Mouse (Mus musculus) kidney, adult 11 months (tissue): Measurements from ENCODE around the gene 5730596B20Rik.
A peak's percentile ranks its signal among the peaks of the same experiment; 100 is the strongest.

Experiments used
- DNase-seq: peaks from one replicate; pipeline ENCODE4 v3.0.0; 2022

The 5730596B20Rik gene

DNA sequence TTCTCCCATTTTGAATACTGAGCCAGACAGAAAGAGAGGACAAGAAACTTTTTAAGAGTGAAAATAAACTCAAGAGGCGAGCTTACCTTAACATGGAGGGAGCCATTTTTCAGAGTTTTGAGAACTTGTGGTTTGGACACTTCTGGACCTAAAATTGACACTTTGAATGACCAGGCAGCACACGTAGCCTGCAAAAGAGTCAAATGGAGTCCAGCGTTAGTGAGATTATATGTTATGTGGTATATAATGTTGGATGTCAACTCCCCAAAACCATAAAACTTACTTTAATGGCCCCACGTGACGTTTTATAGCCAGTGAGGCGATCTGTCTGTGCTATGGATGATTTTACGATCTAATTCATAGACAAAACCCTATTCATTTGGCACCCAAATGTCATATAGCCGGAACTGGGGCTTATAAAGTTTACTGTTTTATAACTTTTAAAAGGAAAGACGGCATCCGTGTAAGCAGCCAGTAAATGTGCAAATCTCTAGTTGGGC is 23.5 kb downstream of the 5730596B20Rik start:
- DNase-seq: no peak

DNA sequence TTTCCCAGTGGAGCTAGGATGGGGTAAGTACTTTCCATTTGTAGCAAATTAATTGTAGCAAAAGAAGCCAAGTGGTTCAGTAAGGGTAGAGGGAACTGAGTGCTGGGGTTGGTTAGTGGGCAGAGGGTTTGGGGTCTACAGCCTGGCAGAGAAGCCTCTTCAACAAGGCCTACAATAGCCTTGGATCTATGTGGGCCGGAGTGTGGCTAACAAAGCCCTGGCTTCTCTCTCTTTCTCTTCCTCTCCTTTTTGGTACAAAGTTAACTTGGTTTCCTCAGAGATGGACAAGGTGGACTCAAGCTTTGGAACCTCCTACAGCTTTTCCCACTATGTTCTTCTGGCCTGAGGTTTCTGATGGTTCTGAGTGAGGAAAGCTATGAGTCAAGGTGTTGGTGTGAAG is 24.0 kb downstream of the 5730596B20Rik start:
- no peak for DNase-seq

DNA sequence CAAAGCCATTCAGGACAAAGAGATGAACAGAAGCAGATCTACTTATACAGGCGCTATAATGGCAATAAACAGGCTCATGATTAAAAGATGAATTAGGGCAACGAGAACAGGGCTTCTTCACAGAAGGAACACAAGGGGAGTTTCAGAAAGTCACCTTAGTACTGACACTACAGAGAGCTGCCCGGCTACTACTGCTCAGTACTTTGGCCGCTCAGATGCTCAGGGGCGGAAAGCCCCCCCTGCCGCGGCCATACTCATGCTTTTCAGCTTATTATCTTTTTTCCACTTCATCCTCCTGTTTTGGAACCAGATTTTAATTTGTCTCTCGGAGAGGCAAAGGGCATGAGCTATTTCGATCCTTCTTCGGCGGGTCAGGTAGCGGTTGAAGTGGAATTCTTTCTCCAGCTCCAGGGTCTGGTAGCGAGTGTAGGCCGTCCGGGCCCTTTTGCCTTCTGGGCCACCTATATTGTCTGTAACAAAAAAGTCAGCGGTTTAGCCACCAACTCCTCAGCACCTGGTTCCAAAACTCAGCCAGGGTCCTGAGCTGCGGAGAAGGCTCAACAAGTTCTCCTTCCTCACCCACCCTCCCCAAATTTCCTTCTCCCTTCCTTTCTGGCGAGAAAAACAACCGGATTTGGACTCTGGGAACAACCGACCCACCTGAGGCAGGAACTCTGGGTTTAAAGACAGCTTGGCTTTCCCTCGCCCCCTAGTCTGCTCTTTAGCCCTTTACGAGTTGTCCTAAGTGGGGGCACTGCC is 25.2 kb downstream of the 5730596B20Rik start:
- peak; percentile 20 for DNase-seq

DNA sequence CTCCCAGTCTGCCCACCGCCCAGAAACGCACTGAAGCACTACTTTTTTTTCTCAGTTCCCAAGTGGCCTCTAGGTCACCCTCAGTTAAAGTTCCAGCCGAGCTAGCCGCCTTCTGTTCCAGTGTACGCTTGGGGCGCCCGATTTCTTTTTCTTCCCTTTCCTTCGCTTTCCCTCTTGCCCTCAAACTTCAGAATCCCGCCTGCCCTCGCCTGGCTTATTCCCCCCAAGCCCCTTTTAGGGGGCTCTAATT is 25.7 kb downstream of the 5730596B20Rik start:
- DNase-seq: peak; percentile 51

DNA sequence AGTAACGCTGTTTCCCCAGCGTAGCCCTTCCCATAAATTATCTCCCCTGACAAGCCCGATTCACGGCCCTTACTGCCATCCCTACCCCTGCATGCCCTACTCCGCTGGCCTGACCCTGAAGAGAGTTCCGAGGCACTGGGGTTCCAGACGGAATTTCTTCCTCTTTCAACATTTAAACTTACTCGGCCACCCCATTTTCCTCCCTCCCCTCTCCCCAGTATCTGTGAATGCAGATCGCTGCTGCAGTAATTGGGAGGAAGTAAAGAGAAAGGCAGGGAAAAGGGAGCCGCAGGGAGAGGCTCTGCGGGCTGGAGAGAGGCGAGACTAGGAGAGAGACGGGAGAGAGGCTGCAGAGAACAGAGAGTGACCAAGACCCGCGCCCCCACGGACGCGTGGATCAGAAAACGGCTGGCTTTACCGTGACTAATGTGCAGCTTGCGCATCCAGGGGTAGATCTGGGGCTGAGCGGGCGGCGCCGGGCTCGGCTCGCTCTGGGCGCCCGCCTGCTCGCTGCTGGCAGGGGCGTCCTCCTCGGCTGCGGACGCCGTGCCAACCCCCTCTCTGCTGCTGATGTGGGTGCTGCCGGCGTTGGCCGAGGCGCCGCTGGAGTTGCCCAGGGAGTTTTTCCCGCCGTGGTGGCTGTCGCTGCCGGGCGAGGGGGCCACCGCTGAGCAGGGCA is 26.2 kb downstream of the 5730596B20Rik start:
- DNase-seq: peak; percentile 35

DNA sequence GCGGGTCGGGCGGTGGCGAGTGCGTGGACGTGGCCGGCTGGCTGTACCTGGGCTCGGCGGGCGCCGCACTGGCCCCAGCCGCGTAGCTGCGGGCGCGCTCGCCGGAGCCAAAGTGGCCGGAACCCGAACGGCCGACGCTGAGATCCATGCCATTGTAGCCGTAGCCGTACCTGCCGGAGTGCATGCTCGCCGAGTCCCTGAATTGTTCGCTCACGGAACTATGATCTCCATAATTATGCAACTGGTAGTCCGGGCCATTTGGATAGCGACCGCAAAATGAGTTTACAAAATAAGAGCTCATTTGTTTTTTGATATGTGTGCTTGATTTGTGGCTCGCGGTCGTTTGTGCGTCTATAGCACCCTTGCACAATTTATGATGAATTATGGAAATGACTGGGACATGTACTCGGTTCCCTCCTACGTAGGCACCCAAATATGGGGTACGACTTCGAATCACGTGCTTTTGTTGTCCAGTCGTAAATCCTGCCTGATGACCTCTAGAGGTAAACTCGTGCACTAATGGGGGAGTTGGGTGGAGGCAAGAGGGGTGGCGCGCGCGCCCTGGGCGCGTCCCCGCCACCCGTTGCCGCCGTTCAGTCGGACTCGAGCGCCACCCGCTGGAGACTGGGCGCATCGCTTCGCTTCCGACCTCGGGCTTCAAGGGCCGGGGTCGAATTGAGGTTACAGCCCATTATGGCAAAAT is 26.9 kb downstream of the 5730596B20Rik start, which contains the start of gene Hoxa5:
Gene Hoxa5, minus strand, starts transcription at position 538 of the 703 bp plus-strand sequence.
- DNase-seq: peak; percentile 93

DNA sequence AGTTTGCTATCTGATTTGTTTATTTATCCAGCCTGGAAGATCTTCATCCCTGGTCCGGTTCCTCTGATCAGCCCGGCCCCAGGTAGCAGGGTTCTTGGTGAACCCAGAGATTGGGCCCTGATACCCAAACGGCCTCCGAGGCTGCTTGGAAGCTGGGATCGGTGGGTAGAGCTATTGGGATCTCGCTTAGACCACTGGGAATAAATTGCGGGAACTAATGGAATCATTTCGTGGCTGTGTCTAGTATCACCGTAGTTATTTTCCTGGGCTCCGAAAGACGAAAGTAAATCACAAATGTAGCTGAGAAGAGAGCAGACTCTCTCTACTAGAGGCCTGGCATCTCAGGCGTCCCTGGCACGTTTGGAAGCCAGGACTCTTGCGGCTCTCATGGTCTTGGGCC is 27.9 kb downstream of the 5730596B20Rik start:
- DNase-seq: peak; percentile 20

DNA sequence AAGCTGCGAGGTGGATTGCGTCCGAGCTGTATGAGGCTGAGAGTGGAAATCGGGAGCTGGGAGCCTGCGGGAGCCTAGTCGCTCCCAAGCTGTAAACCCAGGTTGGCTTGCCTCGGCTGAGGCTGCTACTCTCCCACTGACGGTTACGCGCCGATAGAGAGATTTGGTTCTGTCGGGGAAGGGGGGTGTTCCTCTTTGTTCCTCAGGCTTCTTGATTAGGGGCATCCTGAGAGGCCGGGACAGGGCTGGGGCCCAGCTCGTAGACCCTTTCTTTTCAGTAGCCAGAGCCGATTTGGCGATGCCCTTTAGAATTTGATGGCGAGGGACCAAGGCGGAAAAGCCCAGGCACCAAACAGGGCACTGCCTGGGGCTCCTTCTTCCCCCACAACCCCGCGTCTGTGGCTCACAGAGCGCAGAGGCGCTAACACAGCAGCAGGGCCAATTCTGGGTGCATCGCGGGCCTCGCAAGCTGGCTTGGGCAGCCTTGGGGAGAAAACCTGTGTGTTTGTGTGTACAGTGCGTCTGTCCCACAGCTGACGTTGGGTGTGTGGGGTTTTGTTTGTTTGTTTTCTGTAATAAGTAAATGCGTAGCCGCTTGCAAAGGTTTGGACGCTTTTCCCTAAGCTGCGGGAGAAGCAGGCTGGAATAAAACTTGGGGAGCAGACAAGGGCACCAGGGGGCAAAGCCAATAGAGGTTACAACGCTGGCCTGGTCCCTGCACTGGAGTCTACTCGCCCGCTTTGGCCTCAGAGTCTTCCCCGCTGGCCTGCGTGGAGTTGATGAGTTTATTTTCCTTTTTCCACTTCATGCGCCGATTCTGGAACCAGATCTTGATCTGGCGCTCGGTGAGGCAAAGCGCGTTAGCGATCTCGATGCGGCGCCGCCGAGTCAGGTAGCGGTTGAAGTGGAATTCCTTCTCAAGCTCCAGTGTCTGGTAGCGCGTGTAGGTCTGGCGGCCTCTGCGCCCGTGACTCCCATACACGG is 28.6 kb downstream of the 5730596B20Rik start:
- DNase-seq: peak; percentile 16

DNA sequence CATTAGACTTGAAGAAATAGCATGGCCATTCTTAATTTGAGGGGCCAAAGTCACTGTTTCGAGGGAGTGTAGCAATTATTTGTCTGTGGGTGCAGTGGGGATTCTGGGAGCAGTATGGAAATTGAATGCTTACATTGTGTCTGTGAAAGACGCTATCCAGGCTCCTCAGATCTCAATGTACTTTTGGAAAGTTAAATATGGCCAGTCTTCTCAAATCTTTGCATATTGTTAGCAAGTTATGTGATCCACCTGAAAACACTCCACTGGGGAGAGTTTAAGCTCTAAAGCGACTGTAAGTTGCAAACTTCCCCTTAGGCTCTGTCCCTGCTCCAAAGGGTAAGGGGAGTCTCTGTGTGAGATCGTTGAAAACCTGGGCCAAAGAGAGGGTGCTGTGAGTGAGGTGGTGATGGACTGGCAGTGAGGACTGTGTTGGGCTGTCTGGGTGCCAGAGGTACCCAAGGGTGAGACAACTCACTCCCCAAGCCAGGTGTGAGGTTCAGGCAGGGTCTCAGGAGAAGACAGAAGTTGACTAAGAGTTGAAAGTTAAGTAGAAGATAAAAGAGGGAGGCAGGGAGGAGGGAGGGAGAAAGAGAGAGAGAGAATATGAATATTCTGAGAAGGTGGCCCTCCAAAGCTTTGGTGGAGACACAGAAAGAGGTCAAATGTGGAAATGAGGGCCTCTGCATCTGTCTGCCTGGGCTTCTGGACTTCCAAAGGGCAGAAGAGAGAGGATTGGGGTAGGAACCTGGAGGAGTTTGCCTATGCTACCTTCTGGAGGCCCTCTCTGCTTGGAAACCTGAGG is 29.8 kb downstream of the 5730596B20Rik start:
- no peak for DNase-seq

DNA sequence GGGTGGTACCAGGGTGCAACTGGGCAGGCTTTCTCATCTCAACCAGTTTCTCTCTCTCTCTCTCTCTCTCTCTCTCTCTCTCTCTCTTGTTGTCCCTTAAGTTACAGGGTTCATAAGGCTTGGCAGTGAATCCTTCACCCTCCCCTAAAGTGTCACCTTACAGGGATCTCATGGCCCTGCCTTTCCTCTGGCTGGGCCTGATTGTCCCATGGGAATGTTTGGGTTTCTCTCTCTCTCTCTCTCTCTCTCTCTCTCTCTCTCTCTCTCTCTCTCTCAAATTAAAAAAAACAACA is 30.3 kb downstream of the 5730596B20Rik start:
- no peak for DNase-seq

DNA sequence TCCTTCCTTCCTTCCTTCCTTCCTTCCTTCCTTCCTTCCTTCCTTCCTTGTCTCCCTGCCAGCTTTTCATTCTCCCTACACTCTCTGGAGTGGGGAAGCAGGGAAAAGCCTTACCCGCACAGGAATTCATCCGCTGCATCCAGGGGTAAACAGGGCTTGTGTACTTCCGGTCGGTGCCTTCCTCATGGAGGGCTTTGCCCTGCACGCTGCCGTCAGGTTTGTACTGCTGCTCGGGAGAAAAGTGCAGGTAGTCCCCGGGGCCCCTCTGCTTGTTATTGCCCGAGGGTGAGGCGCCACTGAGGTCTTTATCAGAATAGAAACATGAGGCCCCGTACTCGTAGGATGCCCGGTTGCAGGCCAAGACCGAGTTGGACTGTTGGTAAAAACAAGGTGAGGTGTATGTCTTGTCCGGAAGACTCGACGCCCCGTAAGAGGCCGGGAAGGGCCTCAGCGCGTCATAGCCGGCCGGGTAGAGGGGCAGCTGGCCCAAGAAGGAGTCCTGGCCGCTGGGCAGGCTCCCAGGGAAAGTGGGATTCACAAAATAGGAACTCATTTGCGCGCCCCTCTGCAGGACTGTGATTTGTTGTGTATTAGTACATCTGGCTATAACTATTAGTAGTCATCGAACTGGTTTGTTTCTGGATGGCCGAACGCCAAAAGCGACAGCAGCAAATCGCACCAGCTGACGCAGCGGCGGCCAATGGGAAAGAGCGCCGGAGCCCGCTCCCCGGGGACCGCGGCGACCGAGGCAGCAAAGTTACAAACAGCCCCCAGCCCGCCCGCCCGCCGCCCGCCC is 31.0 kb downstream of the 5730596B20Rik start, which contains the start of gene Hoxa6:
Gene Hoxa6, minus strand, starts transcription at position 651 of the 796 bp plus-strand sequence.
- DNase-seq: peak; percentile 75

DNA sequence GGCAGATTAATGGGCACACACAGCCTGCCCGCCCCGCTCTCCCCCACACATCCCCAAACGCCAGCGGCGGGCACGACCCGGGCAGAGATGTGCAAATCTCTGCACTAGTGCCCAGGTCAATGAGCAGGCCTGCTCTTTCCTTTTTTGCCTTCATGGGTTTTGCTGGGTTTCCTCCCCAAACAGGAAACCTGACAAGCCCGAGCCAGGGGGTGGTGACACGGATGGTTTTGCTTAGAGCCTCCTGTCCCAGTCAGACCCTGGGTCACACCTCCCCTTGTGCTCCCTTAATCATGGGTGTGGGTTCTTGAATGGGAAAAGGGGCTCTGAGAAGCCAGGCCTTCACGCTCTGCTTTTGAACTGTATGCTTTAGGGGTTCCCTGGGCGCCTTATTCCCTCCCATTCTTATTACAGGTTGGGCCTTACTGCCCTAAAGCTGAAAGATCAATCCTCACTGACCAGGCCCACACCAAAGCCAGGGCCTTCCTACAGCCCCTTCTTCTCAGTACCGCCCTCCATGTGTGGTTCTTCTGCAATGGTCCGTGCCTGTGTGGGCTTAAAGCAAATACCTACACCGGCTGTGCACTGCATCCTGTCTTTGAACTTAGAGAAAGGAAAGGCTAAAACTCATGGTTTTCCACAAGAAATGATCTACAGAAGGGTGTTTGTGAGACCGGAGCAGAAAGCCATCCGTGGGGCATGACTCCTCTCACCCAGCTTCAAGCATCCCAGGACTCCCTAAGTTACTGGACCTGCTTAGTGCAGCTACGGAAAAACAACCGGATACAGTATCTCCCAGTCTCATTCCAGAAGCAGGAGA is 31.8 kb downstream of the 5730596B20Rik start:
- DNase-seq: peak; percentile 24

DNA sequence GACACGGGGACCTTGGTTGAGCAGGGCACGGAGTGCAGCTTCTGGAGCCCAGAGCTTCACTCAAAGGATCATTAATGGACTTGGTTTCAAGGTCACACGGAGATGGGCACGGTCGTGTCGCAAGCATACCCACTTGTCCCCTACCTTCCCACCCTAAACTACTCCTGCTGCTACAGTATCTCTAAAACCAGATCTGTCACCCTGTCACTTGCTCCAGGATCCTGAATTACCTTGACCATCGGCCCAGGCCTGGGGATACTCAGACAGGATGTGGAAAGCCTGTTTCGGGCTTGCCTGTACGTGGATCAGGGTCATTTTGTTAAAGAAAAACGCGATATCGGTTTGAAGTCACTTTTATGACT is 32.4 kb downstream of the 5730596B20Rik start:
- DNase-seq: no peak

DNA sequence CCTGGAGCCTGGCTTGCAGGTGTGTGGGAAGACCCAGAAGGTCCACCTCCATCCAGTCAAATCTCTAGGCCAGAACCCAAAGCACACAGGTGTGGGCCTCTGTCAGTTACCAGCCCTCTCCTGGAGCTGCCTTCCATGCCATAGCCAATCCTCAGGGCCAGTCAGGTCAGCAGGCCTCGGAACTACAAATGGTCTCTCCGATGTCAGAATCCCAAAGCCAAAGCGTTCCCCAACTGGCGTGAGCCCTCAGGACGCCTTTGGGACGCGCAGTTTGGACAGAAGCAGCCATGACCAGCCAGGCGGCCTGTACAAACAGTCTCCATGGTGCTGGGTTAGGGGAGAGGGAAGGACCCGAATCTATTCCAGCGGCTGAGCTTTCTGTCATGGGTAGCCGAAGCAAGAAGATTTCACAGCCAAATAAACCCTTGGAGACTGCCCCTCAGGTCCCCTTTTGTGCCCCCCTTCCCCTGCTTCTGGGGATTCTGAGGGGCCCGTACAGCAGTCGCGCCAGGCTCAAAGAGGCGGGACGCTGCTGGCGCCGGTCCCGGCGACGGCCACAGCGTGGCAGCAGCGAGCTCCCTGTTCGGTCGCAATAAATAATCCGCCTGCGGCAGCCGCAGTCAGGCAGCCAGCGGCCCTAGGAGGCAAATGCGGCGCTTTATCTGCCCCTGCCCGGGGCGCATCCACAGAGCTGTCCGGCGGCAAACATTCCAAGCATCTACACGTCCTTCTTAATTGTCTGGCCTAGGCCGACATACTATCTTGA is 34.1 kb downstream of the 5730596B20Rik start:
- DNase-seq: peak; percentile 81

DNA sequence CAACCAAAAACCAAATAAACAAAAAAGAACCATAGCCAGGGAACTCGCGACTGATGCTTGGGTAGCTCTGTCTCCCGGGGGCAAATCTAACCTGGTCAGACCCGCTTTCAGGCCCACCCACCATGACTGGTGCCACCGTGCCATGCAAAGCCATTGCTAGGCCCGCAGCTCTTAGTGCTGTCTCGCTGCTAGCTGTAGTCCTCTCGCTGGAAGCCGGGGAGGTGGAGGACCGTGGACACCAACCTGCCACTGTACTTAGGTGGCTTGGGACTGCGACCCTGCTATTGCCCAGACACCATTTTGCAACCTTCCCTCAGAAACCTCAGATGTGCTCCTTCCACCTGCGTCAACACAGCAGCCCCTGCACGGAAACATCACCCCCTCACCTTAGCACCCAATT is 34.7 kb downstream of the 5730596B20Rik start:
- peak; percentile 53 for DNase-seq

DNA sequence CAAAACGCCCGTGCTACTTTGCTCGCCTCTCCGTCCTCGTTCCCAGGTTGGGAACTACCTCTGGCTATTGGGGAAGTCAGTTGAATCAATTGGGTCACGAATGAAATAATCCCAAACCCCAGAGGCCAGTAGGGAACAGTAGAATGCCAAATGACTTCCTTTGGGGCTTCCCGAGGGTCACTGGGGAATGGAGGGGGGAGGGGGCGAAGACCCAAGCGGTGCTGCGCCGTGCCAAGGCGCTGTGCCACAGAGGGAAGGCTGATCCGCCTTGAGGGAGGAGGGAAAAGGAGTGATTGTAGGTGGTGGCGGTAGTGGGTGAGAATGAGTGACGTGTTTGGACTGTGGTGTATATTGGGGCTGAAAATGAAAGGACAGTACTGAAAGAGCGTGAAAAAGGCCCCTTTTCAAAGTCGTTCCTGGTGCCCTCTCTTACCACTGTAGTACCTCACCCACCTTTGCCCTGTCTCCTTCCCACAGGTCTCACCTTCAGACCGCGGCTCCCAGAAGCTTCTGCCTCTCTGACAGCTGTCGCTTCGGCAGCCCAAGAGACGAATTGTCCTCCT is 35.3 kb downstream of the 5730596B20Rik start:
- peak; percentile 78 for DNase-seq

DNA sequence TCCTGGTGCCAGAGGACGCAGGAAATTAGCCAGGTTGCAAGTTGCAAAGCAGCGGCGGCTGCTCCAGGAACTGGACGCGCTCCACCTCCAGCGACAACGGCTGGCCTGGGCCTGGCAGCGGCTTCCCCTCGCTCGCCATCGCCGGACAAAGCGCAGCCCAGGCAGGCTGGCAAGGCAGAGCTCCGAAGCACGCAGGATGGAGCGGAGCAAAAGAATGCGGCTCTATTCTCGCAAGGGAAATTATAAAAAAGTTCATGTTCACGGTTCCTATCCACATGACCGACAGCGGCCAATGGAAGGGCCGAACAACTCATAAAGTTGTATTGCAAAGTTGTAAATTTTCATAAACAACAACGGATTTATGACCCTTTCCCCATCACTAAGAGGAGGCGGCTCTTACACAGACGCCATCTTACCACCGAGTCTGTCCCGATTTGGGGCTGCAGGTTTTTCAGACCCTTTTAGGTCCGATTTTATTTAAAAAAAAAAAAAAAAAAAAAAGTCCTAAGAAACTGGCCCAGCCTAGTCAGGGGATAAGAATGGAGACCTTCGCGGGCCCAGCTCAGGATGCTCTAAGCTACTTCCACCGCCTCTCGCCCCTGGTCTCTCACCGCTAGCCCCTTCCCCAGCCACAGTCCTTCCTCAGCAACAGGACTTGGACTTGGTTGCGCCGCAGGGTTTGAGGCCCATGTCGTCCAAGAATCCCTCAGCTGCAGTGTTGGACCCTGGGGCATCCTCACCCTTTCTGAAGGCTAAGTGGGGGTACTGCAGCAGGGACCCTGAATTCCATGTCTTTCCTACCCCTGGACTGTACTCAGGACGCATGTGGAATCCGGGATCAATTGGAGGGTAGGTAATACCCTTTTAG is 36.1 kb downstream of the 5730596B20Rik start, which contains the start of the genes Hoxa3 and Gm28308:
Gene Hoxa3, minus strand, starts transcription at position 218 of the 868 bp plus-strand sequence.
Gene Gm28308, minus strand, starts transcription at position 221 of the 868 bp plus-strand sequence.
- peak; percentile 86 for DNase-seq

DNA sequence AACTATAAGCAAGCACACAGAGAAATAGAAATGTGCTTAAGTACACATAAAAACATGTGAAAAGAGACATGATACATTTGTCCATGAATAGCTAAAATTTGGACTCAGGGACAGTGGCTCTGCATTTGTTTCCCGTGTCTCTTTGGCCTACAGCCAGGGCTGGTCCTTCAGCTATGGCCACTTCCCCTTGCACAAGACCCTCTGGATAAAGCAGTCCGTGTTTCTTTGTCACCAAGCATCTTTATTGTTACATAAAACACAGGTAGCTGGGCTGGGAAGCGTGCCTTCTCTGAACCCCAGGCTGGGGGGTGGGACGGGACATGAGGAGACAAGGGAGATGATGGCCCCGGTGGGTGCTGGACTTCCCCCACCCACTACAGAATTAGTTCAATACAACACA is 37.0 kb downstream of the 5730596B20Rik start:
- peak; percentile 23 for DNase-seq
